Mouse (Mus musculus) C2C12 (cell line): Measurements from ENCODE around the gene Epha1. TPM values are rescaled to one million over a fixed set of nuclear protein-coding genes. Genes with fewer than 3 reads are reported as not detected.

Experiments used
- H3K27me3 ChIP-seq: one replicate; pipeline ENCODE4 v1.6.1; 2011; ENCODE audit not compliant: control insufficient read depth, insufficient read depth, insufficient read length
- H3K36me3 ChIP-seq: one replicate; pipeline ENCODE4 v1.6.1; 2011; ENCODE audit not compliant: control insufficient read depth, insufficient read depth
- H3K4me3 ChIP-seq: one replicate; pipeline ENCODE4 v1.5.1; 2011; ENCODE audit warnings: mild to moderate bottlenecking, control low read depth; ENCODE audit not compliant: poor library complexity, insufficient read depth, severe bottlenecking
- H3K79me2 ChIP-seq: one replicate; pipeline ENCODE4 v1.6.1; 2011; ENCODE audit not compliant: control insufficient read depth, insufficient read depth
- H3K79me3 ChIP-seq: one replicate; pipeline ENCODE4 v1.6.1; 2011; ENCODE audit warnings: low read depth, control low read depth
- H3ac ChIP-seq: one replicate; pipeline ENCODE3; 2011; ENCODE audit warnings: low read depth; ENCODE audit not compliant: control insufficient read depth, insufficient read length
- CEBPB ChIP-seq: IDR thresholded peaks from one replicate; pipeline ENCODE4 v1.6.1; 2011; ENCODE audit warnings: low read depth, mild to moderate bottlenecking, control low read depth, moderate library complexity
- CTCF ChIP-seq: IDR thresholded peaks from one replicate; pipeline ENCODE4 v1.5.1; 2011; ENCODE audit not compliant: control insufficient read depth, insufficient read depth, insufficient read length
- FOSL1 ChIP-seq: IDR thresholded peaks from one replicate; pipeline ENCODE4 v1.8.0; 2011; ENCODE audit warnings: mild to moderate bottlenecking, low read length; ENCODE audit not compliant: poor library complexity, insufficient read depth, severe bottlenecking
- MAX ChIP-seq: IDR thresholded peaks from one replicate; pipeline ENCODE4 v1.6.1; 2011; ENCODE audit warnings: mild to moderate bottlenecking, control low read depth
- MYOD1 ChIP-seq: IDR thresholded peaks from one replicate; pipeline ENCODE4 v1.6.1; 2011; ENCODE audit warnings: low read depth; ENCODE audit not compliant: control insufficient read depth, insufficient read length
- MYOG ChIP-seq: IDR thresholded peaks from one replicate; pipeline ENCODE4 v1.6.1; 2011; ENCODE audit not compliant: control insufficient read depth, insufficient read length; ENCODE audit errors: extremely low read depth
- USF1 ChIP-seq: IDR thresholded peaks from one replicate; pipeline ENCODE4 v1.6.1; 2011; ENCODE audit warnings: low read depth, mild to moderate bottlenecking, control low read depth, moderate library complexity
- polyA plus RNA-seq: library from polyadenylated mRNA; unstranded; fragments of >200 nt; fragmentation: generic; extraction: Trizol; gene quantifications from one replicate; pipeline ENCODE4 v1.2.1, GENCODE M21; 2012; ENCODE audit warnings: missing spikeins

Gene Epha1
- polyA plus RNA-seq, 1 experiment: 8.4 TPM

DNA sequence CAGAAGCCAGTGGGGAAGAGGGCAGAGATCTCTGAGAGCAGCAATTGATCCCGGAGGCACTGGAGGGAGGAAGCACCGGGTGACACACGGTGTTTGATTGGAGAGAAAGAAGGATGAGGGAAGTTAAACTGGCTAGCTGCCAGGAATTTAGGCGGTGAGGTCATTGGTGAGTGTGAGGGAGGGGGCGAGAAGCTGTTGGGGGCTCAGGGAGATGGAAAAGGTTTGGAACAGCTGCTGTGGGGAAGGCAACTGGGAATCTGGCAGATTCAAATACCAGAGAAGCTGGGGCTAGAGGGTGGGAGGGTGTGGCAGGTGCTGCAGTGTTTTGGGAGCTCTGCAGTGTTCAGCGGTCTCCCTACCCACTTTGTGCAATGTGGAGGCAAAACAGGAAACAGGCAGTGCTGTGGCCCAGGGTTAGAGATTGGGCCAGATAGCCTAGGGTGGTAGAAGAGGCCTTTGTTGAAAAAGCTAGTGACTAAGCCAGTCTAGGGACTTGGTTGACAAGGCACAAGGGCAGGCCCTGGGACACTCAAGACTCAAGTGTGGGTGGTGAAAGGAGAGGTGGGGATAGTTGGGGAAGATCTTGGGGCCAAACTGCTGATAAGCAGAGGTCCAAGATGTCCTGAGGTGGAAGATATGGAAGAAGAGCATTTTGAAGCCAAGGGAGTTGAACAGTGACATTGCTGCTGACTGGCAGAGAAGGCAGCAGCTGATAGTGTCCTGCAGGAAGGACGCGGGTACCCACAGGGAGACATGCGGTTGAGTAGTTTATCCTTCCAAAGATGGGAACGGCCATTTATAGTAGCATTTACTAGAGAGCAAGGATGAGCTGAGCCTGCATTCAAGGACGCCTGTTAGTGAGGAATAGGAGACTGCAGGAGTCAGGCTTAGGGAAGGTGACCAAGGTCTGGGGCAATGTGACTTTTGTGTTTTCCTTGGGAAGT is 18.7 kb downstream of the Epha1 start:
- peaks cover 87% of the 10 kb centered on the region for H3K36me3 ChIP-seq
- no peak overlapping the region for H3K4me3 ChIP-seq
- H3K27me3 ChIP-seq: no peaks in the 10 kb centered on the region
- TF ChIP-seq MYOD1 (peak; percentile 90), CTCF (no peak)
- peak overlapping the region; percentile 47 for H3ac ChIP-seq
- H3K79me3 ChIP-seq: peaks cover 62% of the 10 kb centered on the region
- H3K79me2 ChIP-seq: peaks cover 83% of the 10 kb centered on the region

DNA sequence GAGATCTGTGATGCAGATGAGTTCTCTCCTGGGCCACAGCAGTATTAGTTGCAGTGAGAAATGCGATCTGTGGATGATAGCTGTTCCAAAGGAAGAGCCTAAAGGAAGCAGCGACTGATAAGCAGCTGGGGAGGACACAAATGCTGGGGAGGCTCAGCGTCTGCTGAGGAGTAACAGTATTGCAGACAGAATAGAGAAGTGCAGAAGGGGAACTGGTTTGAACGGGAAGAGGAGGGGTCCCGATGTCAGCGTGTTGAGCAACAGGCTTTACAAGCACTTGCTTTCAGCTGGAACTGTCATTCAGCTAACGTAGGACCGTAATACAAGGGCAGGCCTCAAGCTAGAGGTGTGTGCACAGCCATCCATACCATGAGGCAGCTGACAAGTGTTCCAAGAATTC is 19.9 kb downstream of the Epha1 start:
- peak overlapping the region; percentile 65 for H3ac ChIP-seq
- H3K36me3 ChIP-seq: peaks cover 75% of the 10 kb centered on the region
- H3K79me2 ChIP-seq: peaks cover 82% of the 10 kb centered on the region
- TF ChIP-seq USF1 (no peak), CEBPB (no peak), MAX (no peak), CTCF (no peak), MYOD1 (no peak), FOSL1 (no peak), MYOG (no peak)
- peaks cover 62% of the 10 kb centered on the region for H3K79me3 ChIP-seq
- H3K4me3 ChIP-seq: peak overlapping the region; percentile 16
- H3K27me3 ChIP-seq: no peaks in the 10 kb centered on the region

DNA sequence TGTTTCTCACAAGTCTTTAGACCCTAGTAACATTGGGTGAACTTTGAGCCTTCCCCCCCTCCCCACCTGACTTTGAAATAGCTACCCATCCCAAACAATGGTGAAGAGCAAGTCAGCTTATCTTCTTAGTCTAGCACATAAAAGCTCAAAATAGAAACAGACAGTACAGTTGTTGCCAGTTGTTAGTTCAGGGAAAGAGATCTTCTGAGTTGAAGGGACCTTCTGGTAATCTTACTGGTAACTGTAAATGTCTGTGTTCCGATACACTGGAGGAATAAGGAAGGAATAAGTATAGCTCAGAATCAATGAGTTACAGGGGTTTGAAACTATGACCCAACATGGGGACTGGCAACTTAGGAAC is 20.6 kb downstream of the Epha1 start:
- TF ChIP-seq CEBPB: no peak
- TF ChIP-seq CTCF: no peak
- TF ChIP-seq MAX: no peak
- TF ChIP-seq FOSL1: no peak
- peaks cover 75% of the 10 kb centered on the region for H3K79me2 ChIP-seq
- H3K4me3 ChIP-seq: peak overlapping the region; percentile 96
- peaks cover 68% of the 10 kb centered on the region for H3K36me3 ChIP-seq
- peaks cover 59% of the 10 kb centered on the region for H3K79me3 ChIP-seq
- H3ac ChIP-seq: peak overlapping the region; percentile 98
- H3K27me3 ChIP-seq: no peaks in the 10 kb centered on the region

DNA sequence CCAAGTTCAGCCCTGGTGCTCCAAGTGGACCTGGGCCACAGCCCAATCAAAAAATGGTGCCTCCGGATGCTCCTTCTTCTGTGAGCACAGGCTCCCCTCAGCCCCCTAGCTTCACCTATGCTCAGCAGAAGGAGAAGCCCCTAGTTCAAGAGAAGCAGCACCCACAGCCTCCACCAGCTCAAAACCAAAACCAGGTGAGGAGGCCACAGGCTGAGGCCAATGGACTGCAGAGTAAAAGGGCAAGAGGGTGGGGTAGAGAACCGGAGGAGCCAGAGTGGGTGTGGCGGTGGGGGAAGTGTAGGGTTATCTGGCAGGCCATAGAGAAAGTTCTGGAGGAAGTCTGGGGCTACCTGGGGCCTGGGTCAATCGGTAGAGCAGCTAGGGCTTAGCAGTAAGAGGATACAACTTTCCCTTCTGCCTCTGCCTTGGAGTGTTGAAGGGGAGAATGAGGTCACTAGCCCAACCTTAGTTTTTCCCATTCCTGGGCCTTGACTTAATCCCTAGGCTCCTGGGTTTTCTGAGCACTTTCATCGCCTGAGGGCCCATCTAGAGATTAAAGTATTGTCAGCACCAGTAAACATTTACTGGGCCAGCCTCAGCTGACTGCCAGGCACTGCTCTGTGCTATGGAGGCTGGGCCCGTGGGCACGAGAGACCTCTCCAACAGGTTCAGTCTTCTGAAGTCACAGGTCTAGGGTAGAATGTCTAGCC is 21.1 kb downstream of the Epha1 start:
- H3ac ChIP-seq: peak overlapping the region; percentile 98
- H3K36me3 ChIP-seq: peaks cover 63% of the 10 kb centered on the region
- peaks cover 70% of the 10 kb centered on the region for H3K79me2 ChIP-seq
- peak overlapping the region; percentile 96 for H3K4me3 ChIP-seq
- peaks cover 57% of the 10 kb centered on the region for H3K79me3 ChIP-seq
- no peaks in the 10 kb centered on the region for H3K27me3 ChIP-seq
- TF ChIP-seq CEBPB: no peak
- no peak for TF ChIP-seq CTCF
- TF ChIP-seq MAX: no peak
- no peak for TF ChIP-seq FOSL1
- TF ChIP-seq MYOD1: no peak
- TF ChIP-seq USF1: no peak
- no peak for TF ChIP-seq MYOG

DNA sequence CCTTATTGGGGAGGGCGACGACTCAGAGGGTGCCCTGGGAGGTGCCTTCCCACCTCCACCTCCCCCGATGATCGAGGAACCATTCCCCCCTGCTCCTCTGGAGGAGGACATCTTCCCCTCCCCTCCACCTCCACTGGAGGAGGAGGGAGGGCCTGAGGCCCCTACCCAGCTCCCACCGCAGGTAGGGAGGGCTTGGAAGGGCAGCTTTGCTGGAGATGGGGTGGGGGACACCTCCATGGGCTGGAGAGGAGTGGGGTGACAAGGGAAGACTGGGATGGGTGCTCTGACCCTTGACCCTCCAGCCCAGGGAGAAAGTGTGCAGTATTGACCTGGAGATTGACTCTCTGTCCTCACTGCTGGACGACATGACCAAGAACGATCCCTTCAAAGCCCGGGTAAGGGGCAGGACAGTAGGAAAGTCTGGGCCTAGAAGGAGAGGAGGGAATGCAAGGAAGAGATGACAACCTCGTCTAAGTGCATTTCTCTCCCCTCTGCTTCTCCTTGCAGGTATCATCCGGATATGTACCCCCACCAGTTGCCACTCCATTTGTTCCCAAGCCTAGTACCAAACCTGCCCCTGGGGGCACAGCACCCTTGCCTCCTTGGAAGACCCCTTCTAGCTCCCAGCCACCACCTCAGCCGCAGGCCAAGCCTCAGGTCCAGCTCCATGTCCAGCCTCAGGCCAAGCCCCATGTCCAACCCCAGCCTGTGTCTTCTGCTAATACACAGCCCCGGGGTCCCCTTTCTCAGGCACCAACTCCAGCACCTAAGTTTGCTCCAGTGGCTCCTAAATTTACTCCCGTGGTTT is 21.9 kb downstream of the Epha1 start:
- peak overlapping the region; percentile 98 for H3ac ChIP-seq
- peak overlapping the region; percentile 96 for H3K4me3 ChIP-seq
- peaks cover 56% of the 10 kb centered on the region for H3K36me3 ChIP-seq
- no peaks in the 10 kb centered on the region for H3K27me3 ChIP-seq
- peaks cover 63% of the 10 kb centered on the region for H3K79me2 ChIP-seq
- H3K79me3 ChIP-seq: peaks cover 57% of the 10 kb centered on the region
- TF ChIP-seq FOSL1 (no peak), MYOG (no peak), MYOD1 (no peak), CTCF (no peak), CEBPB (no peak), USF1 (no peak), MAX (no peak)
